Mouse (Mus musculus): ENCODE measurements around the gene Kcnk7.

- TF ChIP-seq EP300 (IDR thresholded peaks at IDR 0.05; ENCODE audit: low read depth) (no peak), CTCF (IDR thresholded peaks at IDR 0.05; ENCODE audit: low read depth) (no peak)
Observed at GRCm38 (mm10) chr19:5686437-5686836, 17.7 kb upstream of the Kcnk7 start.
